Mouse (Mus musculus): ENCODE measurements around the gene Nxpe3. TPM values are rescaled to one million over a fixed set of nuclear protein-coding genes. Genes with fewer than 3 reads are reported as not detected.

The Nxpe3 gene
- polyA plus RNA-seq, 1 experiment, result 4.6 TPM

GRCm38 (mm10) chr16:55898385-55899002 is 3.4 kb upstream of the Nxpe3 start:
- H3K4me1 ChIP-seq (ENCODE audit: control insufficient read depth, insufficient read depth, low read length), result peaks cover 7% of the 10 kb centered on the region; the same call in 1 of the 2 replicates
- no peaks in the 10 kb centered on the region for H3K36me3 ChIP-seq (ENCODE audit: control insufficient read depth, insufficient read depth, low read length)
- TF ChIP-seq POLR2A (IDR thresholded peaks at IDR 0.05; ENCODE audit: low read depth, low read length) (no peak), CTCF (conservative IDR thresholded peaks at IDR 0.05; ENCODE audit: insufficient read depth, insufficient read length, low read depth, low read length) (no peak)
- no peak for DNase-seq
- 72% methylated on average over 9 of the region's 9 CpGs for WGBS
- no peaks in the 10 kb centered on the region for H3K27me3 ChIP-seq (replicated peaks; ENCODE audit: control insufficient read depth, insufficient read depth, low read length)
- no peak overlapping the region for H3K27ac ChIP-seq (ENCODE audit: insufficient read depth, low read depth, low read length)
- no peak overlapping the region for H3K4me3 ChIP-seq (ENCODE audit: insufficient read depth, low read depth, low read length)

GRCm38 (mm10) chr16:55895651-55896095 is 588 bp upstream of the Nxpe3 start:
- Histone ChIP-seq H3K4me3 (ENCODE audit: insufficient read depth, low read depth, low read length) (peak overlapping the region; percentile 59), H3K36me3 (ENCODE audit: control insufficient read depth, insufficient read depth, low read length) (no peaks in the 10 kb centered on the region), H3K4me1 (ENCODE audit: control insufficient read depth, insufficient read depth, low read length) (peaks cover 11% of the 10 kb centered on the region; the same call in 1 of the 2 replicates), H3K27ac (ENCODE audit: insufficient read depth, low read depth, low read length) (peak overlapping the region; percentile 17), H3K27me3 (replicated peaks; ENCODE audit: control insufficient read depth, insufficient read depth, low read length) (no peaks in the 10 kb centered on the region)
- WGBS, result 6% methylated on average over 9 of the region's 9 CpGs
- DNase-seq, result peak; percentile 42
- TF ChIP-seq CTCF (conservative IDR thresholded peaks at IDR 0.05; ENCODE audit: insufficient read depth, insufficient read length, low read depth, low read length), result no peak
- TF ChIP-seq POLR2A (IDR thresholded peaks at IDR 0.05; ENCODE audit: low read depth, low read length), result no peak

GRCm38 (mm10) chr16:55894536-55894892 is 571 bp downstream of the Nxpe3 start:
- peaks cover 11% of the 10 kb centered on the region; the same call in 1 of the 2 replicates for H3K4me1 ChIP-seq (ENCODE audit: control insufficient read depth, insufficient read depth, low read length)
- TF ChIP-seq CTCF (conservative IDR thresholded peaks at IDR 0.05; ENCODE audit: insufficient read depth, insufficient read length, low read depth, low read length), result no peak
- TF ChIP-seq POLR2A (IDR thresholded peaks at IDR 0.05; ENCODE audit: low read depth, low read length), result no peak
- 5% methylated on average over 4 of the region's 4 CpGs for WGBS
- no peaks in the 10 kb centered on the region for H3K27me3 ChIP-seq (replicated peaks; ENCODE audit: control insufficient read depth, insufficient read depth, low read length)
- H3K27ac ChIP-seq (ENCODE audit: insufficient read depth, low read depth, low read length), result no peak overlapping the region
- DNase-seq, result peak; percentile 33
- H3K36me3 ChIP-seq (ENCODE audit: control insufficient read depth, insufficient read depth, low read length), result no peaks in the 10 kb centered on the region
- H3K4me3 ChIP-seq (ENCODE audit: insufficient read depth, low read depth, low read length), result peak overlapping the region; percentile 59

GRCm38 (mm10) chr16:55893410-55894107 is 1.5 kb downstream of the Nxpe3 start:
- peaks cover 12% of the 10 kb centered on the region; the same call in 1 of the 2 replicates for H3K4me1 ChIP-seq (ENCODE audit: control insufficient read depth, insufficient read depth, low read length)
- H3K27ac ChIP-seq (ENCODE audit: insufficient read depth, low read depth, low read length), result no peak overlapping the region
- no peak overlapping the region for H3K4me3 ChIP-seq (ENCODE audit: insufficient read depth, low read depth, low read length)
- H3K27me3 ChIP-seq (replicated peaks; ENCODE audit: control insufficient read depth, insufficient read depth, low read length), result no peaks in the 10 kb centered on the region
- H3K36me3 ChIP-seq (ENCODE audit: control insufficient read depth, insufficient read depth, low read length), result peaks cover 2% of the 10 kb centered on the region
- DNase-seq, result peak; percentile 44
- WGBS, result 72% methylated on average over 8 of the region's 8 CpGs
- TF ChIP-seq POLR2A (IDR thresholded peaks at IDR 0.05; ENCODE audit: low read depth, low read length) (no peak), CTCF (conservative IDR thresholded peaks at IDR 0.05; ENCODE audit: insufficient read depth, insufficient read length, low read depth, low read length) (no peak)

- peaks cover 3% of the 10 kb centered on the region for H3K36me3 ChIP-seq (ENCODE audit: control insufficient read depth, insufficient read depth, low read length)
- no peak overlapping the region; the same call in 1 of the 2 replicates for H3K27ac ChIP-seq (ENCODE audit: insufficient read depth, low read depth, low read length)
- H3K4me1 ChIP-seq (ENCODE audit: control insufficient read depth, insufficient read depth, low read length), result peaks cover 15% of the 10 kb centered on the region; the same call in 1 of the 2 replicates
- TF ChIP-seq CTCF (conservative IDR thresholded peaks at IDR 0.05; ENCODE audit: insufficient read depth, insufficient read length, low read depth, low read length) (no peak), POLR2A (IDR thresholded peaks at IDR 0.05; ENCODE audit: low read depth, low read length) (no peak)
- no peak overlapping the region for H3K4me3 ChIP-seq (ENCODE audit: insufficient read depth, low read depth, low read length)
- H3K27me3 ChIP-seq (replicated peaks; ENCODE audit: control insufficient read depth, insufficient read depth, low read length), result no peaks in the 10 kb centered on the region
- DNase-seq, result peak; percentile 60
- WGBS, result 46% methylated on average over 6 of the region's 7 CpGs
Observed at GRCm38 (mm10) chr16:55892484-55892883, 2.6 kb downstream of the Nxpe3 start.

GRCm38 (mm10) chr16:55891346-55891745 is 3.7 kb downstream of the Nxpe3 start:
- Histone ChIP-seq H3K36me3 (ENCODE audit: control insufficient read depth, insufficient read depth, low read length) (peaks cover 3% of the 10 kb centered on the region), H3K27ac (ENCODE audit: insufficient read depth, low read depth, low read length) (no peak overlapping the region), H3K27me3 (replicated peaks; ENCODE audit: control insufficient read depth, insufficient read depth, low read length) (no peaks in the 10 kb centered on the region), H3K4me3 (ENCODE audit: insufficient read depth, low read depth, low read length) (no peak overlapping the region), H3K4me1 (ENCODE audit: control insufficient read depth, insufficient read depth, low read length) (peaks cover 15% of the 10 kb centered on the region; the same call in 1 of the 2 replicates)
- TF ChIP-seq POLR2A (IDR thresholded peaks at IDR 0.05; ENCODE audit: low read depth, low read length), result no peak
- TF ChIP-seq CTCF (conservative IDR thresholded peaks at IDR 0.05; ENCODE audit: insufficient read depth, insufficient read length, low read depth, low read length), result no peak
- WGBS, result 98% methylated on average over 7 of the region's 7 CpGs
- DNase-seq, result no peak
